Mouse (Mus musculus): ENCODE results near the gene Rdh16. TPM values are rescaled to one million over a fixed set of nuclear protein-coding genes. Genes with fewer than 3 reads are reported as not detected.

Rdh16 gene
- total and polyA plus RNA-seq, 2 experiments from 2014 or later, result 0.06 to 0.37 TPM

DNA sequence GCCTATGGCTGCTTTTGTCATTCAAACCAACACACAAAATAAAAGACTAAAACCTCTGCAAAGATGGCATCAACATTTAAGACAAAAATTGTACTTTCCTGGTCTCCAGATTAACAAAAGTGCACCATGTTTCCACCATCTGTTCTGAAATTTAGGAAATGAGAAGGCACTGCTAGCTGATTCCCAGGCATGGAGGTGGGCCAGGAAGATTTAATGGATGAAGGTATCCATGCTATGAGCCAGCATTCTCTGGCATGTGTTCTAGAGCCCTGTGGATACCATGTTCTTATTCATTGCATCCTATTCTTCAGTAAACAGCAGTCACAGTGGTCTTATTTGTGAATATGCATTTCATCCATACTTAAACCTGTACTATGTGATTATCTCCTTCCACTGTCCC, 55.4 kb downstream of the Rdh16 start:
- peak; percentile 2 for DNase-seq (ENCODE audit: low spot score)
- Histone ChIP-seq H3K4me2 (ENCODE audit: low read depth, low read length) (no peak overlapping the region), H3K27ac (no peak overlapping the region), H3K4me3 (ENCODE audit: low read length) (no peak overlapping the region), H3K4me1 (ENCODE audit: insufficient read depth, low read length) (no peaks in the 10 kb centered on the region), H3K36me3 (ENCODE audit: insufficient read depth, low read length) (no peaks in the 10 kb centered on the region), H3K9me3 (ENCODE audit: low read length) (no peaks in the 10 kb centered on the region), H3K27me3 (ENCODE audit: insufficient read depth, low read length) (no peaks in the 10 kb centered on the region), H3K9ac (replicated peaks; ENCODE audit: low read length) (no peak overlapping the region)
- ATAC-seq, result no peak
- no peak for TF ChIP-seq CTCF (IDR thresholded peaks at IDR 0.05; ENCODE audit: low read depth)

- no peaks in the 10 kb centered on the region for H3K36me3 ChIP-seq (ENCODE audit: insufficient read depth, low read length)
- H3K4me1 ChIP-seq (ENCODE audit: insufficient read depth, low read length), result no peaks in the 10 kb centered on the region
- TF ChIP-seq CTCF (IDR thresholded peaks at IDR 0.05; ENCODE audit: low read depth), result no peak
- H3K9me3 ChIP-seq (ENCODE audit: low read length), result no peaks in the 10 kb centered on the region
- no peak overlapping the region for H3K4me2 ChIP-seq (ENCODE audit: low read depth, low read length)
- no peak overlapping the region for H3K4me3 ChIP-seq (ENCODE audit: low read length)
- no peaks in the 10 kb centered on the region for H3K27me3 ChIP-seq (ENCODE audit: insufficient read depth, low read length)
- no peak overlapping the region for H3K27ac ChIP-seq
- ATAC-seq (no peak), DNase-seq (ENCODE audit: low spot score) (no peak)
- H3K9ac ChIP-seq (replicated peaks; ENCODE audit: low read length), result no peak overlapping the region
Observed at GRCm38 (mm10) chr10:127864931-127865330, 64.0 kb downstream of the Rdh16 start.

DNA sequence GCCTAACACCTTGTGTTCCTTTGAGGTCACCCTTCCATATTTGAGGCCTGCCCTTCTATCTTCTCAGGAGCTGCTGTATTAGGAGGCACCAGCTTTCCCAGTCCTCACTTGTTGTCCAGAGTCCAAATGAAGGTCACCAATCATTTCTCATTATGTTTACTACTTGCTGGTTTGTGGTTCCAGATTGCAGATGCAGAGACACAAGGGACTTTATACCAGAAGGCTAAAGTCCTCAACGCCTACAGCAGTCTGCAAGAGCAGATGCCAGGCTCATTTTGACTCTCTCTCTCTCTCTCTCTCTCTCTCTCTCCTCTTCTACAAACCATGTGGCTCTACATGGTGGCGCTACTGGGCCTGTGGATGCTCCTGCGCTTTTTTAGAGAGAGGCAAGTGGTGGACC, 65.3 kb downstream of the Rdh16 start, which contains the start of gene Rdh16f2:
Gene Rdh16f2, plus strand, starts transcription at position 243 of the 400 bp plus-strand sequence.
- Histone ChIP-seq H3K27me3 (ENCODE audit: insufficient read depth, low read length) (no peaks in the 10 kb centered on the region), H3K4me2 (ENCODE audit: low read depth, low read length) (no peak within 1 kb of the TSS), H3K9ac (replicated peaks; ENCODE audit: low read length) (no peak within 1 kb of the TSS), H3K27ac (no peak within 1 kb of the TSS), H3K9me3 (ENCODE audit: low read length) (no peaks in the 10 kb centered on the region), H3K4me3 (ENCODE audit: low read length) (no peak within 1 kb of the TSS), H3K36me3 (ENCODE audit: insufficient read depth, low read length) (no peaks in the 10 kb centered on the region), H3K4me1 (ENCODE audit: insufficient read depth, low read length) (no peaks in the 10 kb centered on the region)
- no peak for DNase-seq (ENCODE audit: low spot score)
- ATAC-seq, result no peak
- no peak for TF ChIP-seq CTCF (IDR thresholded peaks at IDR 0.05; ENCODE audit: low read depth)
- 88% methylated on average over 3 of the region's 3 CpGs for WGBS

DNA sequence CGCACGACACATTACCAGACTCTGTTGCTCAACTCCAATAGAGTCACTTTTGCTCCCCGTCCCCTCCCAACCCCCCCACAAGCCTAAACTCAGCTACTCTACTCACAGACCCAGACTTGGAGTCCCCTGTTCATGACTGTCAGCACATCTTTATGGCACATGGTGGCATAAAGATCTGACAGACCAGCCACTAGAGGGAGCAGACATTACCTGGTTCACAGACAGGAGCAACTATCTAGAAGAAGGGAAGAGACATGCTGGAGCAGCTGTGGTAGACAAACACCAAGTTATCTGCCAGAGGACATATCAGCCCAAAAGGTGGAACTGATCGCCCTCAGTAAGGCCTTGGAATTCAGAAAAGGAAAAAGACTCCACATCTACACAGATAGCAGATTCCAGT, 71.5 kb downstream of the Rdh16 start:
- Histone ChIP-seq H3K27me3 (ENCODE audit: insufficient read depth, low read length) (no peaks in the 10 kb centered on the region), H3K27ac (no peak overlapping the region), H3K4me2 (ENCODE audit: low read depth, low read length) (no peak overlapping the region), H3K9ac (replicated peaks; ENCODE audit: low read length) (no peak overlapping the region), H3K9me3 (ENCODE audit: low read length) (no peaks in the 10 kb centered on the region), H3K4me1 (ENCODE audit: insufficient read depth, low read length) (no peaks in the 10 kb centered on the region), H3K4me3 (ENCODE audit: low read length) (no peak overlapping the region), H3K36me3 (ENCODE audit: insufficient read depth, low read length) (no peaks in the 10 kb centered on the region)
- WGBS, result 81% methylated on average over 4 of the region's 4 CpGs
- no peak for DNase-seq (ENCODE audit: low spot score)
- peak; percentile 31 for TF ChIP-seq CTCF (IDR thresholded peaks at IDR 0.05; ENCODE audit: low read depth)
- no peak for ATAC-seq

GRCm38 (mm10) chr10:127877681-127878080, 76.7 kb downstream of the Rdh16 start:
- Histone ChIP-seq H3K9me3 (ENCODE audit: low read length) (no peaks in the 10 kb centered on the region), H3K4me1 (ENCODE audit: insufficient read depth, low read length) (no peaks in the 10 kb centered on the region), H3K4me2 (ENCODE audit: low read depth, low read length) (no peak overlapping the region), H3K27ac (no peak overlapping the region), H3K36me3 (ENCODE audit: insufficient read depth, low read length) (no peaks in the 10 kb centered on the region), H3K27me3 (ENCODE audit: insufficient read depth, low read length) (no peaks in the 10 kb centered on the region), H3K4me3 (ENCODE audit: low read length) (no peak overlapping the region), H3K9ac (replicated peaks; ENCODE audit: low read length) (no peak overlapping the region)
- DNase-seq (ENCODE audit: low spot score), result no peak
- TF ChIP-seq CTCF (IDR thresholded peaks at IDR 0.05; ENCODE audit: low read depth), result no peak
- WGBS, result 63% methylated on average over 2 of the region's 2 CpGs
- ATAC-seq, result no peak

DNA sequence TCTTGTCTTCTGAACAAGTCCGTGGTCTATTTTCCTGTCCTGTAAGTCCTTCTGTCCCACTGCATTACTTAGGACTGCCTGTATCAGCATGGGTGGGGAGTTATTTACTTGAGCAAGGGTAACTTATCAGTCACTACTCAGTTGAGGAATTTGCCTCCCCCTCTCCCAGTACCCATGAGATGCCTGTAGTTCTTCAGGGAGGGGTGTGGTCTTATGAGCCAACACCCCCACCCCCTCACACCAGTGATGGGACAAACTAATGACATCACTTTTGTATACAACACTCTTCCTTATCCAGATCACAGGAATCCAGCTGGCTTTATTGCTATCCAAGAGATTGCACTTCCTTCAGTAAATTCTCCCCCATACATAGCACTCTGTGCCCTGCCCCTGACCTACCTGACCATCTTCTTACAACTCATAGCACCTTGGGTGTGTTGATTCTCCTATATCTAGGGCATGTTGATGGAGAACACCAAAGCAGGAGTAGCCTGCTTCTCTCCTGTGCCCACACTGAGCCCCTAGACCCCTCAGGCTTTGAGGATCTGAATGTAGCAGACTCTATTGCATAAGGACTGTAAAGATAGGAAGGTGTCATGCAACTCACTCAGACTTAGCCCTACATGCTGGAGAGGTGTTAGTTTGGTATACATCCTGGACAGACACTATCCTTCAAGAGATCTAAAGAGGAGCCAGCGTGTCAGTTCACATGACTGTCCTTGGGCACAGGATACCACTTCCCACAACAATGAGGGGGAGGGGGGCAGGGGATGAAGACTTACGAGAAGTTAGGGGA, 77.5 kb downstream of the Rdh16 start:
- WGBS, result 80% methylated on average over 3 of the region's 3 CpGs
- H3K4me1 ChIP-seq (ENCODE audit: insufficient read depth, low read length), result no peaks in the 10 kb centered on the region
- TF ChIP-seq CTCF (IDR thresholded peaks at IDR 0.05; ENCODE audit: low read depth), result no peak

DNA sequence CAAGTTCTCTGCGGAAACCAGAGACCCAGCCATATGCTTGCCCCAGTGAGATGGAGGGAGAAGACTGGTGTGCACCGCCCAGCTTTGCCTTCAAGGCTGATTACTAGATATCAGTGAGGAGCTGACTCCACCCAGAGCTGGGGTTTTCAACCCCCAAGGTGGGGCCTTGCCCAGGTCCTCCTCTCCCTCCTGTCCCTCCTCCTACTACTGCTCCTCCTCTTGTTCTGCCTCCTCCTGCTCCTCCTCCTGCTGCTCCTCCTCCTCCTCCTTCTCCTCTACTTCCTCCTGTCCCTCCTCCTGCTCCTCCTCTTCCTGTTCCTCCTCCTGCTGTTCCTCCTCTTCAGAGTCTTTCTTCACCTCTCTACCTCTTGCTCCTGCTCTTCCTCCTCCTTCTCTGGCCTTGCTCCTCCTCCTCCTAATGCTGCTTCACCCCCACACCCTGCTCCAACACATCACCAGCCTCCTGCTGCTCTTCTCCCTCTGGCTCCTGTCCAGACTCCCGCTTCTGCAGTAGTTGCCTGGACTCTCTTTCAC, 78.3 kb downstream of the Rdh16 start:
- DNase-seq (ENCODE audit: low spot score) (no peak), ATAC-seq (no peak)
- Histone ChIP-seq H3K4me1 (ENCODE audit: insufficient read depth, low read length) (no peaks in the 10 kb centered on the region), H3K4me2 (ENCODE audit: low read depth, low read length) (no peak overlapping the region), H3K9ac (replicated peaks; ENCODE audit: low read length) (no peak overlapping the region), H3K27ac (no peak overlapping the region), H3K4me3 (ENCODE audit: low read length) (no peak overlapping the region), H3K9me3 (ENCODE audit: low read length) (no peaks in the 10 kb centered on the region), H3K27me3 (ENCODE audit: insufficient read depth, low read length) (no peaks in the 10 kb centered on the region), H3K36me3 (ENCODE audit: insufficient read depth, low read length) (no peaks in the 10 kb centered on the region)
- WGBS, result 78% methylated on average over 3 of the region's 3 CpGs
- TF ChIP-seq CTCF (IDR thresholded peaks at IDR 0.05; ENCODE audit: low read depth), result no peak

More for the DNA sequence above, 77.5 kb downstream of the Rdh16 start:
- Histone ChIP-seq H3K27ac (no peak overlapping the region), H3K4me2 (ENCODE audit: low read depth, low read length) (no peak overlapping the region), H3K36me3 (ENCODE audit: insufficient read depth, low read length) (no peaks in the 10 kb centered on the region), H3K9me3 (ENCODE audit: low read length) (no peaks in the 10 kb centered on the region), H3K9ac (replicated peaks; ENCODE audit: low read length) (no peak overlapping the region), H3K4me3 (ENCODE audit: low read length) (no peak overlapping the region), H3K27me3 (ENCODE audit: insufficient read depth, low read length) (no peaks in the 10 kb centered on the region)
- DNase-seq (ENCODE audit: low spot score) (no peak), ATAC-seq (no peak)
